Mouse (Mus musculus) olfactory bulb, adult 2 months (tissue): Measurements from ENCODE around the gene Chn1.

Experiments
- CTCF ChIP-seq: fragments of 200-500 bp; IDR thresholded peaks from 2 replicates; pipeline ENCODE4 v1.5.1; 2012; ENCODE audit warnings: low read depth, mild to moderate bottlenecking, low read length, moderate library complexity; ENCODE audit not compliant: insufficient read depth
- POLR2A ChIP-seq: fragments of 200-500 bp; IDR thresholded peaks from 2 replicates; pipeline ENCODE4 v1.6.1; 2012; ENCODE audit warnings: mild to moderate bottlenecking, low read depth, low read length, moderate library complexity; ENCODE audit not compliant: insufficient read depth

DNA sequence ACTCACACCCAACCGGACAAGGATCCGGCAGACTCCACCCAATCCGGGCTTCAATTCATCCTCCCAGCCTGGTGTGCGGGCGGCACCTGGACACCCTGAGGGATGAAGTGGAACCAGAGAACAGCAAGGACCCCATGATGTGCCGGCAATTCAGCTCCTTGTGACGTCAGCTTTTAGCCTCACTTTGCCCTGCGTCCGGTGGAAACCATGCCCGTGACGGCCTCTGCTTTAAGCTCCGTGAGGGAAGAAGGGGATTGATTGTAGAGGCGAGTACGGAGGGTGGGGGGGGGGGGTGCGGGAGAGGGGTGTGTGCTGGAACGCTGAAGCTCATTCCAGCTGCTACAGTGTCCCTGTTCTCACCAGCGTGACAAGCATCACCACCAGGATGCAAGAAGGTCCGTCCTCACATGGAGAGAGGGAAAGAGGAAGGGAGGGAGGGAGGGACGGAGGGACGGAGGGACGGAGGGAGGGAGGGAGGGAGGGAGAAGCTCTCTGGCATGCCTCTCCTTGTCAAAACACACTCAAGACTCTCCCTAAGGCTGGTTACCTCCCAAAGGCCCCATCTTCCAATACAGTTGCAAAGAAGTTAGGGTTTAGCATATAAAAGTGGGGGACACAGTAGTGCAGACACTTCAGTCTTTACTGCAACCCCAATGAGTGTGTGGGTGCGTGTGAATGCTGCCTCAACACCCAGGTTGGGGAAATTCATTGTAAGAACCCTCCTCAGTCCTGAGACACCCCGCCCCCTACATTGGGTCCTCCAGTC, 214.1 kb downstream of the Chn1 start:
- TF ChIP-seq POLR2A (no peak), CTCF (no peak)
